Mouse (Mus musculus): ENCODE measurements around the gene Cxcl16. TPM values are rescaled to one million over a fixed set of nuclear protein-coding genes. Genes with fewer than 3 reads are reported as not detected.
"Not testable (repeated sequence)": the region's sequence is repeated elsewhere in the genome, so short reads cannot be mapped to it uniquely, and the experiment has no call there.

Cxcl16 gene
- polyA plus RNA-seq, 1 experiment from 2014 or later = 3.9 TPM

DNA sequence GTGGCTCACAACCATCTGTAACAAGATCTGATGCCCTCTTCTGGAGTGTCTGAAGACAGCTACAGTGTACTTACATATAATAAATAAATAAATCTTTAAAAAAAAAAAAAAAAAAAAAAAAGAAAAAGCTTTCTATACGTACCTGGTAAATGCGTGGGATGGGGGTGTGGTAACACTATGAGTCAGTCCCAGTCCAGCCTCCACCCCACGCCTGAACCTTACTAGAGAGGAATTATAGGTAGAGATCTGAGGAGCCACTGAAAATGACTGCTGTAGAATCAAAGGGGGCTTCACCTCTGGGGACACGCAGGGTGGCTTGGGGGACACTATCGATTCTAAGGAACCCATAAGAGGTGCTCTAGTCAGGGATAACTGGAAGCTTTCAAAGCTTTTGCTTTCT is 13.5 kb upstream of the Cxcl16 start:
- not testable (repeated sequence) for ATAC-seq (ENCODE audit: low FRiP score, low read depth); H3K9me3 ChIP-seq; H3K27me3 ChIP-seq; H3K27ac ChIP-seq; H3K4me1 ChIP-seq; H3K4me2 ChIP-seq (replicated peaks); H3K36me3 ChIP-seq; H3K9ac ChIP-seq; H3K4me3 ChIP-seq
- WGBS = 83% methylated on average over 5 of the region's 5 CpGs

DNA sequence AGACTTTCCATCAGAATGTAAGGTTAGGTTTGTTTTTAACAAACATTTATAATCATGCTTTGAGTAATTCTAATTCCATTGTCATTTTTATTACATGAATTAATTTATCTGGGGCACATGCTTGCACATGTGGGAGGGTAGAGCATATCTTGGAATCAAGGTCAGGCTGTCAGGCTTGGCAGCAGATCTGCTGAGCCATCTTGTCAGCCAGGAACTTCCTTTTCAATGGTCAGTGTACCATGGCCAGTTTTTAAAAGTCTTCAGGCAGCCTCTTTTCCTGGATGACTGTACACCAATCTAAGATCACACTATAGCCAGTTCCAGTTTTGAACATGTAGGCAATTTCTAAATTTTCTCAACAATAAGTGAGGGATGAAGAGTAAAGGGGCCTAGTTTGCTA is 12.9 kb upstream of the Cxcl16 start:
- no peak overlapping the region for H3K27ac ChIP-seq
- no peak overlapping the region for H3K4me2 ChIP-seq (replicated peaks)
- H3K36me3 ChIP-seq = no peaks in the 10 kb centered on the region
- no peaks in the 10 kb centered on the region for H3K9me3 ChIP-seq
- no peak overlapping the region for H3K9ac ChIP-seq
- no peaks in the 10 kb centered on the region for H3K4me1 ChIP-seq
- H3K27me3 ChIP-seq = peaks cover 3% of the 10 kb centered on the region; the same call in 1 of the 2 replicates
- no peak for ATAC-seq (ENCODE audit: low FRiP score, low read depth)
- H3K4me3 ChIP-seq = no peak overlapping the region

DNA sequence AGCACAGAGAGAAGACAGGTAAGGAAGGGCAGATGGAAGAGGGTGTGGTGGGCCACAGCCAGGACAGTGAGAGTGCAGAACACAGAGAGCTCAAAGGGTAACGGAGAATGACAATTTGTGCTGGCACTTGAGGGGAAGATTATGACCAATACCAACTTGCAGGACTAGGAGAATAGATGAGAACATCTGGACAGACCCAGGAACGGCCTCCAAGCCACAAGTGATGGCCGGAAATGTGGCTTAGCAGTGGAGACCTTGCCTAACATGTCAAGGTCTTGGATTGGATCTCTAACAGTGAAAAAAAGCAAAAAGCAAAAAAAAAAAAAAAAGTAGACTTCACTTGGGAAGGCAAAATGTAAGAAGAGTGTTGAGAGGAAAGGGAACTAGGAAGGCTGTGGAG is 10.0 kb upstream of the Cxcl16 start:
- Histone ChIP-seq H3K27me3 (peaks cover 32% of the 10 kb centered on the region), H3K4me3 (no peak overlapping the region), H3K27ac (no peak overlapping the region), H3K9me3 (no peaks in the 10 kb centered on the region), H3K9ac (no peak overlapping the region), H3K36me3 (no peaks in the 10 kb centered on the region), H3K4me1 (peaks cover 12% of the 10 kb centered on the region), H3K4me2 (replicated peaks) (no peak overlapping the region)
- ATAC-seq (ENCODE audit: low FRiP score, low read depth) = no peak
- 85% methylated on average over 3 of the region's 3 CpGs for WGBS

DNA sequence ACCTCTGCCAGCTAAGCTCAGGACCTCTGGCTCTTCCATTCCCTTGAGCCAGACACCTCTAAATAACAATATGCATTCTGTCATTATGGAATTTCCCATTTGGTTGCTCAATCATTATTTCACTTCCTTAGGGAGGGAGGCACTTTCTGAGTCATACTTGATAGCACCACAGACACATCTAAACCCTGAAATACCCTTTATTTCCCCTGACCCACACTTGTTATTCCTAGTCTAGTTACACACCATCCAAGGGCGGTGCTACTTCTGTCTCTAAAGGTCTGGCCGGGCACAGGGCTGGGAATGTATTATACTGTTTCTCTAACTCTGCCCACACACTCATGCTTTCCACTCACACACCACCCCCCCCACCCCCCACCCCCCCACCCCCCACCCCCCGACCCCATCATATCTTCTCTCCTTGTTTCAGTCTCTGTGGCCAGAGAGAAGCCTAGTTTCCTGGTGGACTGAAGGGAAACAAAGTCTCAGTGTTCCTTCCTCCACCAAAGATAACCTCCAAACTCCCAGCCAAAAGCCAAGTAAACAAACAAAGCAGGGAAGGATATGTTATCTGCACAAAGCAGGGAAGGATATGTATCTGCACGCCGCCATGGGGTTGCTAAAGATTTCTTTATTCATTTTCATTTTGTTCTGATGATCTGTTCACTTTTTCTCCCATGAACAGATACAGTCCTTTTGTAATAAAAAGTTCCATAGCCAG is 8.3 kb upstream of the Cxcl16 start:
- H3K9me3 ChIP-seq = no peaks in the 10 kb centered on the region
- no peaks in the 10 kb centered on the region for H3K36me3 ChIP-seq
- WGBS = 83% methylated on average over 5 of the region's 5 CpGs
- H3K4me3 ChIP-seq = no peak overlapping the region
- no peak for ATAC-seq (ENCODE audit: low FRiP score, low read depth)
- H3K27ac ChIP-seq = no peak overlapping the region
- no peak overlapping the region for H3K4me2 ChIP-seq (replicated peaks)
- peaks cover 49% of the 10 kb centered on the region for H3K27me3 ChIP-seq
- peaks cover 14% of the 10 kb centered on the region for H3K4me1 ChIP-seq
- no peak overlapping the region for H3K9ac ChIP-seq

DNA sequence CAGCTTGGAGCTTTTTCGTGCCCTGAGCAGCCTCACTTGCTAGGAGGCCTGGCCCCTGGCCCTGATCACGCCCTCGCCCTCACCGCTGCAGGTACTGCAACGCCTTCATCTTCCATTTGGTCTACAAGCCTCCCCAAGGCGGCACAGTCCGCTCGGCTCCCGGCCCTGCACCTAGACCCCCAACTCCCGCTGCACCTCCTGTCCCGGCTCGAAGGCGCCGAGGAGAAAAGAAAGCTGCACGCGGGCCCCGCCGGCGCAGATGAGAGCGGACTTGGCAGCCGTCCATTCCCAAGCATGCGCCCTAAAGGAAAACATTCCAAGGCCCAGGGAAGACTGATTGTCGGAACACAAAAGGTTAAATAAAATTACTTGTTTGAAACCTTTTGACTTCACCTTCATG is 6.0 kb upstream of the Cxcl16 start:
- no peaks in the 10 kb centered on the region for H3K9me3 ChIP-seq
- H3K4me1 ChIP-seq = peaks cover 14% of the 10 kb centered on the region
- H3K36me3 ChIP-seq = no peaks in the 10 kb centered on the region
- ATAC-seq (ENCODE audit: low FRiP score, low read depth) = no peak
- WGBS = 8% methylated on average over 23 of the region's 23 CpGs
- H3K27ac ChIP-seq = no peak overlapping the region; the same call in 1 of the 2 replicates
- peak overlapping the region; percentile 37 for H3K4me3 ChIP-seq
- peak overlapping the region; percentile 65 for H3K4me2 ChIP-seq (replicated peaks)
- H3K9ac ChIP-seq = peak overlapping the region; percentile 63
- H3K27me3 ChIP-seq = peaks cover 72% of the 10 kb centered on the region

DNA sequence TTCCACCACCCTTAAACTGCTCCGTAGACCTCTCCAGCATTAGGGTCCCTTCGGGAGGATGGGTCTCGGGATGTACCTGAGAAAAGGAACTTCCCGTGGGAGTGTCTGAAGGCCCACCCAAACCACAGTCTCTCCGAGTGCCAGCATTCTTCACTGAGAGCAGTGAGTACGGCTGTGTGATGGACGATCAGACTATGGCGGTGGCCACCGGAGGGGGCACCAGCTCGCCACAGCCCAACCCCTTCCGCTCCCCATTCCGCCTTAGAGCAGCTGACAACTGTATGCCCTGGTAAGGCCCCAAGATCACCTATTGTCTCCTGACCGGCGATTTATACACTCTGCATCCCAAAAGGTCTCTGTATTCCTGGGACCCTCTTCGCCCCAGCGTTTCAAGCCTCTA is 5.4 kb upstream of the Cxcl16 start:
- WGBS = 22% methylated on average over 16 of the region's 16 CpGs
- Histone ChIP-seq H3K27ac (no peak overlapping the region), H3K4me2 (replicated peaks) (peak overlapping the region; percentile 65), H3K27me3 (peaks cover 78% of the 10 kb centered on the region), H3K36me3 (no peaks in the 10 kb centered on the region), H3K4me1 (peaks cover 14% of the 10 kb centered on the region), H3K9ac (peak overlapping the region; percentile 63), H3K4me3 (peak overlapping the region; percentile 37), H3K9me3 (no peaks in the 10 kb centered on the region)
- ATAC-seq (ENCODE audit: low FRiP score, low read depth) = no peak

DNA sequence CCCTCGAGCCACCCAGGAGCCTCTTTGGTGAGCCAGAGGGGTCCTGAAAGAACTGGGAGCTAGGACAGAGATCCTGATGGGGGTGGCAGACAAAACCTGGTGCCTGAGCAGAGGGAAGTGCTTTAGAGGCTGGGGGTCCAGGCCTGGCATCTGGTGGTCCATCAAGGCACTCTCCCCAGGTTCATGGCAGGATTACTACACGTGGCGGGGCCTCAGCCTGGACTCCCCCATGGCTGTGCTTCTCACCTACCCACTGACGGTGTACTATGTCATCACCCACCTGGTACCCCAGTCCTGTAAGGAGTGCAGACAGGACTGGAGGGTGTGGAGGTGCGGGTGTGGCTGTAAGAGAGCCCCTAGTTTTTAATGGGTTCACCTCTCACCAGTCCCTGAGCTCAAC is 4.2 kb upstream of the Cxcl16 start:
- H3K36me3 ChIP-seq = no peaks in the 10 kb centered on the region
- no peak for ATAC-seq (ENCODE audit: low FRiP score, low read depth)
- H3K4me1 ChIP-seq = peaks cover 16% of the 10 kb centered on the region
- H3K9ac ChIP-seq = no peak overlapping the region; the same call in 1 of the 2 replicates
- WGBS = 71% methylated on average over 5 of the region's 5 CpGs
- H3K4me3 ChIP-seq = no peak overlapping the region
- H3K27me3 ChIP-seq = peaks cover 90% of the 10 kb centered on the region
- no peak overlapping the region for H3K4me2 ChIP-seq (replicated peaks)
- H3K27ac ChIP-seq = no peak overlapping the region
- no peaks in the 10 kb centered on the region for H3K9me3 ChIP-seq

DNA sequence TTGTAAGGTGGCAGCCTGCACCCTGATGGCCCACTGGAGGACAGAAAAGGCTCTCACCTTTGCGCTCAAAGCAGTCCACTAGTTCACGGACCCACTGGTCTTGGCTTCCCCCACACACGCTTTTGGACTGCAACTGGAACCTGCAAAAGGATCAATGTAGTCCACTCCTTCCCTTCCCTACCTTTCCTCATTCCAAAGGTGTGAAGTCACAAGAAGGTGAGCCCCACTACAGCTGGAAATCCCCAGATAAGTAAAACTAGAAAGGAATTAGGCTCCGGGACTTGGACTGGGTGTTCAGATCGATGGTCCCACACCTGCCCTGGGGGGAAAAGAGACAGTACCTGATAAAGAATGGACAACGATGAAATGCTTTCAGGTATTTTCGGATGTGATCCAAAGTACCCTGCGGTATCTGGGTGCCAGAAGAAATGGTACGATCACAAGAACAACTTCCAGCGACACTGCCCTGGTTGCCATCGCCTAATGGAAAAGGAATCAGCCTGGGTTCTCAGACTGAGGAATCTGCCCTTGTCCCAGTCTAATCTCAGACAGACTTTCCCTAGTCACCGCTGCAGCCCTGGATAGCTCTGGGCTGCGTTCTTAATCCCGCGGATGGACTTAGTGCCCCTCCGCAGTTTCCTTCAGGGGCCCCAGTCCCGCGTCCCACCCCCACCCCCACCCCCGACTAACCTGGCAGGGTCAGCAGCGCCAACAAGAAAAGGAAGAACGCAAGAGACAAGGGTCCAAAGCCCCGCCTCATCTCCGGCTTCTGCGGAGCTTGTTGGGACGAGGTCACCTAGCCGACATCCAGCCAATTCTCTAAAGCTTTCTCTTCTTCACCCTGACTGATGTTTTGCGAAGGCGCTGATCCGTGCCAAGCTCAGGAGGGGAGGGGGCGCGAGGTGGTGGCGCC is 840 bp downstream of the Cxcl16 start, which contains the start of gene Zmynd15:
Gene Zmynd15, plus strand, starts transcription at position 746 of the 913 bp plus-strand sequence.
- Histone ChIP-seq H3K9me3 (no peaks in the 10 kb centered on the region), H3K27me3 (peaks cover 59% of the 10 kb centered on the region), H3K36me3 (peaks cover 5% of the 10 kb centered on the region), H3K4me2 (replicated peaks) (peak within 1 kb of the TSS; percentile 90), H3K4me1 (peaks cover 9% of the 10 kb centered on the region), H3K9ac (peak within 1 kb of the TSS; percentile 66), H3K27ac (no peak within 1 kb of the TSS), H3K4me3 (peak within 1 kb of the TSS; percentile 56)
- ATAC-seq (ENCODE audit: low FRiP score, low read depth) = no peak
- WGBS = 18% methylated on average over 32 of the region's 32 CpGs

DNA sequence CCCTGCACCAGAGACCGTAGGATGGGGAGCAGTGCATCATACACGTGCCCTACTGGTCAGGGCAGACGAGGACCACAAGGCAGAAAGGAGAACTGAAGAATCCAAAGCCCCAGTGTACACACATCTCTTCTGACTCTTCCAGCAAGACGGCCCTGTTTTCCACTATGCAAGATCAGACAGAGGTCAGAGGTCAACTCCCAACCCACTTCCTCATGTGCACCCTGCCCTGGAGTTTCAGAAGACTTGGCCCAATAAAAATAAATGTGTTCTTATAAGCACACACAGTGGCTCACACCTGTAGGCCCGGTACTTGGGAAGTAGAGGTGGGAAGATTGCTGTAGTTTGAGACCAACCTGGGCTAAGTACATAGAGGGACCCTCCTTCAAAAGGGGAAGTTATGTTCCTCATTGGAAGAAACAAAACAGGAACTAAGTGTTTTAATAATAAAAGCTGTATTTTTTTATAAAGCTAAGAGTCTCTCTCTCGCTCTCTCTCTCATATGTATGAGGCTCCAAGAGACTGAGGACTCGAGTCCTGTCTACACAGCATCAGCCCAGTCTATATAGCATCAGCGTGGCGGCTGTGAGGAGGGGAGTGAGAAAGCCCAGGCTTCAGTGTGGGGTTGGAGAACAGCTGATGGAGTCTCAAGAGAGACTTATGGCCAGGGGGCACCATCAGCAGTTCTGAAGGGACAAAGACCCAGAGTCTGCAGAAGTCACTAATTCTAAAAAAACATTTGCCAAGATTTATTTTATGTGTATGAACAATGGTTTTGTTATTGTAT is 6.3 kb downstream of the Cxcl16 start:
- Histone ChIP-seq H3K4me2 (replicated peaks) (peak overlapping the region; percentile 72), H3K36me3 (peaks cover 9% of the 10 kb centered on the region), H3K9me3 (no peaks in the 10 kb centered on the region), H3K27me3 (peaks cover 4% of the 10 kb centered on the region), H3K4me3 (no peak overlapping the region), H3K27ac (no peak overlapping the region), H3K4me1 (peaks cover 21% of the 10 kb centered on the region), H3K9ac (no peak overlapping the region)
- no peak for ATAC-seq (ENCODE audit: low FRiP score, low read depth)
- WGBS = 86% methylated on average over 9 of the region's 9 CpGs

DNA sequence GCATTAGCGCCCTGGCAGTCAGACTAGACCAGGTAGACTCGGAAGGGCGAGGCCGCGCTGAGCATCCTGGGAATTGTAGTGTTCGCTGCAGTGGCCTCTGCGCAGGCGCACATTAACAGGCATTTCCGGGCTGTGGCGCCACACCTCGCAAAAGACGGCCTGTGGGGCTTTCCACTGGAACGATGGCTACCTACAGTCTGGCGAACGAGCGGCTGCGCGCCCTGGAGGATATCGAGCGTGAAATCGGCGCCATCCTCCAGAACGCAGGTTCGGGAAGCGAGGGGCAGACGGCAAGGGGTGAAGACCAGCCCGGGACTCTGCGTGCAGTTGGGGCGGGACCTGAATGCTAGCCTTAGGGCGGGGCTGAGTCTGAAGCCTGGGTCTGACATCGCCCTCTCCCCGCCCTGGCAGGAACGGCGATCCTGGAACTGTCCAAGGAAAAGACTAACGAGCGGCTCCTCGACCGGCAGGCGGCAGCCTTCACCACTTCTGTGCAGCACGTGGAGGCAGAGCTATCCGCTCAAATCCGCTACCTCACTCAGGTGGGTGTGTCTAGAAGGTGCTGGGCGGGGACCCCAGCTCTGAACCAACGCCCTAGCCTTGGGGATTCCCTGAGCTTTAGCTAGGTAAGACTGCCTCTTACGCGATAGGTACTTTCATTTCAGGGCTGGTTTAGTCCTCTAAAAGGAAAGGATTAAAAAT is 7.8 kb downstream of the Cxcl16 start, which contains the start of gene Med11:
Gene Med11, plus strand, starts transcription at position 123 of the 702 bp plus-strand sequence.
- H3K27me3 ChIP-seq = no peaks in the 10 kb centered on the region
- ATAC-seq (ENCODE audit: low FRiP score, low read depth) = peak; percentile 99
- peak within 1 kb of the TSS; percentile 72 for H3K4me2 ChIP-seq (replicated peaks)
- peak within 1 kb of the TSS; percentile 66 for H3K4me3 ChIP-seq
- H3K9me3 ChIP-seq = no peaks in the 10 kb centered on the region
- peaks cover 9% of the 10 kb centered on the region for H3K36me3 ChIP-seq
- H3K4me1 ChIP-seq = peaks cover 22% of the 10 kb centered on the region
- H3K9ac ChIP-seq = peak within 1 kb of the TSS; percentile 79
- H3K27ac ChIP-seq = peak within 1 kb of the TSS; percentile 98
- under 1% methylated on average over 46 of the region's 46 CpGs for WGBS

DNA sequence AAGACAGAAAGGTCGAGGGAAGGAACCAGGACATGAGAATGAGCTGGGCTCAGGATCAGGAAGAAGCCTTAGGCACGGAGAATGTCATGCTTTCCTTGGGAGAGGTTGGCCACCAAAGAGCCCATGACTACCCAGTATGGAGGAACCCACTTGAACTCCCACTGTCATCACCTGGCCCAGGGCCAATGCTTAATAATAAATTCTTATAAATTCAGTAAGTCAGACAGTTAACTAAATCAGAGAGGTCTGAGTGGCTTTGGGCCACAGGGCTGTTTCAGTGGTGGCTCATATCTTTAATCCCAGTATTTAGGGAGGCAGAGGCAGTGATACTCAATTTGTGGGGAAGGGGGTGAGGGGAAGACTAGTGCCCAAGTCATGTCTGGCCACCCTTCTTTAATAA is 8.9 kb downstream of the Cxcl16 start:
- no peak overlapping the region for H3K9ac ChIP-seq
- no peak overlapping the region for H3K27ac ChIP-seq
- no peak for ATAC-seq (ENCODE audit: low FRiP score, low read depth)
- H3K36me3 ChIP-seq = peaks cover 9% of the 10 kb centered on the region
- H3K4me3 ChIP-seq = no peak overlapping the region
- 83% methylated on average over 2 of the region's 2 CpGs for WGBS
- H3K4me1 ChIP-seq = peaks cover 22% of the 10 kb centered on the region
- H3K27me3 ChIP-seq = no peaks in the 10 kb centered on the region
- H3K9me3 ChIP-seq = no peaks in the 10 kb centered on the region
- H3K4me2 ChIP-seq (replicated peaks) = no peak overlapping the region

Measured in limb, embryonic 13.5 days (tissue).